Mouse (Mus musculus): ENCODE measurements around the gene Zc3h6. TPM values are rescaled to one million over a fixed set of nuclear protein-coding genes. Genes with fewer than 3 reads are reported as not detected.

The Zc3h6 gene
- polyA plus RNA-seq, 1 experiment from 2014 or later, result 4.6 TPM

DNA sequence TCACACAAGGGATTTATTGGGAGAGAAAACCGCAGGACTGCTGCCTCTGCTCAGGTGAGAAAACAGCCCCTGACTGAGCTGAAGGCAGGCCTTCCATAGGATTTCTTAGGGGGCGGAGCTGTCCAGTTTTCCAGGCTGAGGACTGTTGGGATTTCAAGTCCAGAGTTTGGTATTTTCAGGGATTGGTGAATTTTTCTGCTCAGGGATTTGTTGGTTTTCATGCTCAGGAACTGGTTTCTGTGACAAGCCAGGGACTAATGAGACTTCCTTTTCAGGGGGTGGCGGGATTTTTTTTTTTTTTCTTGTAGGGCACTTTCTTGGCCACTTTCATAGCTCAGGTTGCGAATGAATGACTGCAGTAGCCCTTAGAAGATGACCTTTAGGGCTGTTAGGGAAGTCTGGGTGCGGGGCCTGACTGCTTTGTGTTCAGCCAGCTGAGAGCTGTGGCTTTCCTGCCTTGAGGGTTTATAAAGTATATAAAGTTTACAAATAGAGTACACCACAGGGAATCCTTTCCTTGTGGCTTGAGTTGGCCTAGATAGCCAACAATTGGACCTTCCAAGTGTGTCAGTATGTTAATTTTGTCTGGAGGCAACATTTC lies 1.6 kb upstream of the Zc3h6 start:
- no peaks in the 10 kb centered on the region for H3K9me3 ChIP-seq (replicated peaks; ENCODE audit: control insufficient read depth, low read length)
- H3K27ac ChIP-seq (ENCODE audit: low read depth, low read length), result peak overlapping the region; percentile 46; the same call in 1 of the 2 replicates
- peak overlapping the region; percentile 82; the same call in 1 of the 2 replicates for H3K4me3 ChIP-seq (ENCODE audit: low read depth, low read length)
- H3K4me2 ChIP-seq (ENCODE audit: low read length), result peak overlapping the region; percentile 63
- peak overlapping the region; percentile 100 for H3K9ac ChIP-seq (ENCODE audit: low read length)
- ATAC-seq (no peak), DNase-seq (ENCODE audit: low spot score) (no peak)
- peaks cover 10% of the 10 kb centered on the region for H3K4me1 ChIP-seq (ENCODE audit: control insufficient read depth, insufficient read depth, low read length)
- 55% methylated on average over 5 of the region's 5 CpGs for WGBS
- H3K27me3 ChIP-seq (replicated peaks; ENCODE audit: control insufficient read depth, insufficient read depth, low read length), result no peaks in the 10 kb centered on the region
- no peaks in the 10 kb centered on the region for H3K36me3 ChIP-seq (ENCODE audit: control insufficient read depth, insufficient read depth, low read length)

DNA sequence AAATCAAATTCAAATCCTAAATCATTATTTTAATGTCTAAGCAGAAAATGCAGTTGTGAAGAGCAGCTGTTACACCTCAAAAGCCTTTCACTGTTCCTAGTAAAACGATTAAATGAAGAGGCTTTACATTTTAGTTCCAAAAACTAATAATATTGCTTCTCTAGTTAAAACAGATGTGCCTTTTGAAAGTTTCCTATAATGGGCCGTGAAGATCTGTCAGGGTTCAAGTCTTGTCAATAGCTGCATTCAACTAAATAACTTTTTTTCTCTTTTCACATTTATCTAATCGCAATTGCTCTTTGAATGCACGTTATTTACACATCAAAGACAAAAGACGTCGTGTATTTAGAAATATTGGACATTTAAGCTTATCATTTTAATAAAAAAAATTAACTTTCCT lies 966 bp upstream of the Zc3h6 start:
- H3K36me3 ChIP-seq (ENCODE audit: control insufficient read depth, insufficient read depth, low read length), result no peaks in the 10 kb centered on the region
- DNase-seq (ENCODE audit: low spot score) (peak; percentile 33), ATAC-seq (no peak)
- WGBS, result 1% methylated on average over 6 of the region's 6 CpGs
- H3K27ac ChIP-seq (ENCODE audit: low read depth, low read length), result peak overlapping the region; percentile 100
- H3K4me1 ChIP-seq (ENCODE audit: control insufficient read depth, insufficient read depth, low read length), result peaks cover 10% of the 10 kb centered on the region
- H3K9me3 ChIP-seq (replicated peaks; ENCODE audit: control insufficient read depth, low read length), result no peaks in the 10 kb centered on the region
- H3K9ac ChIP-seq (ENCODE audit: low read length), result peak overlapping the region; percentile 100
- peak overlapping the region; percentile 82 for H3K4me3 ChIP-seq (ENCODE audit: low read depth, low read length)
- H3K27me3 ChIP-seq (replicated peaks; ENCODE audit: control insufficient read depth, insufficient read depth, low read length), result no peaks in the 10 kb centered on the region
- peak overlapping the region; percentile 63 for H3K4me2 ChIP-seq (ENCODE audit: low read length)

DNA sequence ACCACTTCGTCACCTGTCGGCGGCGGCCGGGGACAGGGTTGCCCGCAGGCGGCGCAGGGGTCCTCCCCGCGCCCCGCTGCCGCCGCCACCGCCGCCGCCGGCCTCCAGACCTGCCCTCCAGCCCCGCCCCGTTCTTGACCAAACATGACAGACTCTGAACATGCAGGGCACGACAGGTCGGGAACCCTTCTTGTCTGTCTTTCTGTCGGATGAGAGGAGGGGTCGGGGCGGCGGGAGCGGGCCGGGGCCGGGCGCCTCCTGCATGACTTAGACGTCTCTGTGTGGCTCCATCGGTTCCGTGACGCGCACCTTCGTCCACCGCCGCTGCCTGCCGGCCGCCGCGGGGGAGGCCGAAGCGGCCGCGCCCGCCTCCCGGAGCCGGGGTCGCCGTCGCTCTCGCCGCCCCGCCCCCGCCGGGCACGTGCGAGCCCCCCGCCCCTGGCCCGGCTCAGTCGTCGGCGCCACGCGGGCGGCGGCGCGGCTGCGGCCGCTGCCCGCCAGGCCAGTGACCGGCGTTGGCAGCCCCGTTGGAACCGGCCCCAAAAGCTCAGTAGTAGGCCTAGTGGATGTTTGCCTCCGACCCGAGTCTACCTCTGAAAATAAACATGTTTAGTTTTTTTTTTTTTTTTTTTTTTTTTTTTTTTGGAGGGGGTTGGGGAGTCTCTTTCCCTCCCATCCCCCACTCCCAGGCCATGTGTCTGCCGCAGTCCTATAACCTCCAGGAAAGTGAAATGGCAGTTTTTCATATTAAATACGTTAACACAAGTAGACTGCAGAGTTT lies 649 bp downstream of the Zc3h6 start, which contains the start of gene Gm10762:
Gm10762 (minus strand) TSS at position 65 of the 781 bp plus-strand sequence.
- H3K9me3 ChIP-seq (replicated peaks; ENCODE audit: control insufficient read depth, low read length), result no peaks in the 10 kb centered on the region
- under 1% methylated on average over 71 of the region's 80 CpGs for WGBS
- ATAC-seq (peak; percentile 68), DNase-seq (ENCODE audit: low spot score) (peak; percentile 79)
- H3K9ac ChIP-seq (ENCODE audit: low read length), result peak within 1 kb of the TSS; percentile 100
- peaks cover 10% of the 10 kb centered on the region for H3K4me1 ChIP-seq (ENCODE audit: control insufficient read depth, insufficient read depth, low read length)
- H3K4me3 ChIP-seq (ENCODE audit: low read depth, low read length), result peak within 1 kb of the TSS; percentile 82
- no peaks in the 10 kb centered on the region for H3K36me3 ChIP-seq (ENCODE audit: control insufficient read depth, insufficient read depth, low read length)
- H3K27ac ChIP-seq (ENCODE audit: low read depth, low read length), result peak within 1 kb of the TSS; percentile 100
- no peaks in the 10 kb centered on the region for H3K27me3 ChIP-seq (replicated peaks; ENCODE audit: control insufficient read depth, insufficient read depth, low read length)
- H3K4me2 ChIP-seq (ENCODE audit: low read length), result peak within 1 kb of the TSS; percentile 63

DNA sequence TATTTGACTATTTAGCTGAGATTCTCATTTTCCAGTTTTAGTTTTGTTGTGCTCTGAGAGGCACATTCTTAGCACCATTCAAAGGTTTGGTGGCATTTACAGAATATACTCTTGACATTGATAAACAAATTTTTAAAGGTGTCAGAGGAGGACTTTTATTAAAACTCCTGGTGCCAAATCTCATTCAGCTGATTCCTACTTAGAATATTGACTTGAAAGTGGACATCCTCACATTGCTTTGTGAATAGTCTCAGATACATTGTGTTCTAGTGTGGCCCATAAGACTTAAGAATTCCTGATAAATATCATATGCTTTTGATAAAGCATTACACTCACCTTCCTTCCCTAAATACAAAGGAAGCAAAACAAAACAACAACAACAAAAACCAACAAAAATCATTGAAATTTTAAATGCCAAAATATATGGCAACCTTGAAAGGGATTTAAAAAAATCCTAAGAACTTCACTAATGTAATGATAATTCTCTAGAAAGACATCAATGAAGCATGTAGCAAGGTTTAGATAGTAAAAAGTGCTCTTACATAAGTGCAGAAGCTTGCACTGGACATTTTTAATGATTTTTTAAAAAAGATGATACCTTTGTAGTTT lies 1.4 kb downstream of the Zc3h6 start:
- ATAC-seq (no peak), DNase-seq (ENCODE audit: low spot score) (no peak)
- H3K27ac ChIP-seq (ENCODE audit: low read depth, low read length), result peak overlapping the region; percentile 100
- no peaks in the 10 kb centered on the region for H3K9me3 ChIP-seq (replicated peaks; ENCODE audit: control insufficient read depth, low read length)
- peak overlapping the region; percentile 82 for H3K4me3 ChIP-seq (ENCODE audit: low read depth, low read length)
- no peaks in the 10 kb centered on the region for H3K27me3 ChIP-seq (replicated peaks; ENCODE audit: control insufficient read depth, insufficient read depth, low read length)
- H3K9ac ChIP-seq (ENCODE audit: low read length), result peak overlapping the region; percentile 100
- peak overlapping the region; percentile 63 for H3K4me2 ChIP-seq (ENCODE audit: low read length)
- H3K36me3 ChIP-seq (ENCODE audit: control insufficient read depth, insufficient read depth, low read length), result no peaks in the 10 kb centered on the region
- peaks cover 10% of the 10 kb centered on the region for H3K4me1 ChIP-seq (ENCODE audit: control insufficient read depth, insufficient read depth, low read length)

DNA sequence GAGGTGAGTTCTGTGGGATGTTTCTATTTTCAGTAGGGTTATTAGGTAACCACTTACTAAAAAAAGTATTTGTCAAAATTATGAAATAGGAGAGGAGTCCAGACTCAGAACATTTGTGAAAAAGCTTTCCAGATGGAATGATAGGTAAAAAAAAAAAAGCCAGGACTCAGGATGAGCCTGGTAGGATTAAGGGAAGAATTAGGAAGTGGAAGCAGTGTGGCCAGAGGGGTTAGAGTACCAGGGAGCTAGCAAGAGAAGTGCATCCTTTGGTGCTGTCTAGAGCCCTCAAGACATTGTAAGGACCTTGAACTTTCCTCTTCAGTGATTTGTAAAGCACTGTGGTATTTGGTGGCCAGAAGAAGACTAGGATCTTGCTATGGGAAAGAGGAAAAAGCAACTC lies 5.1 kb downstream of the Zc3h6 start:
- Histone ChIP-seq H3K27ac (ENCODE audit: low read depth, low read length) (no peak overlapping the region), H3K4me1 (ENCODE audit: control insufficient read depth, insufficient read depth, low read length) (0 out of 2 replicates have a peak, but pooled peaks cover 2% of the 10 kb centered on the region), H3K36me3 (ENCODE audit: control insufficient read depth, insufficient read depth, low read length) (no peaks in the 10 kb centered on the region), H3K27me3 (replicated peaks; ENCODE audit: control insufficient read depth, insufficient read depth, low read length) (no peaks in the 10 kb centered on the region), H3K9ac (ENCODE audit: low read length) (no peak overlapping the region), H3K4me2 (ENCODE audit: low read length) (no peak overlapping the region), H3K9me3 (replicated peaks; ENCODE audit: control insufficient read depth, low read length) (no peaks in the 10 kb centered on the region), H3K4me3 (ENCODE audit: low read depth, low read length) (no peak overlapping the region)
- DNase-seq (ENCODE audit: low spot score), result no peak
- ATAC-seq, result no peak

DNA sequence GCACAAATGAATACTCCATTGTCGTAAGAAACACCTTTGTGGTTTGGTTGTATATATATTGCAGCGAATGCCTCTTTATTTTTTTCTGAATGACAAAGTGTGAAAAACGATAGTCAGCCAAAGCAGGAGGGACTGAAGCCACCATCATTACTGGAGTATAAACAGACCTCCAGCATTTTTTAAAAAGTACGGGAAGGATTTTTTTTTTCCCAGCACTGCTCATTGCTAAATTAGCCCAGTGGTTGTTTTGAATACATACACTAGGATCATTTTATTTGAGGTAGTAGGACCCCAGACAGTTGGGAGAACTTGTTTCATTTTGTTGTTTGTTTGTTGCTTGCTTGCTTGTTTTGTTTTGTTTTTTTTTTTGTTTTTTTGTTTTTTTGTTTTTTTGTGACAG lies 8.4 kb downstream of the Zc3h6 start:
- 76% methylated on average over 4 of the region's 4 CpGs for WGBS
- Histone ChIP-seq H3K27ac (ENCODE audit: low read depth, low read length) (no peak overlapping the region), H3K9ac (ENCODE audit: low read length) (no peak overlapping the region), H3K4me3 (ENCODE audit: low read depth, low read length) (no peak overlapping the region), H3K4me1 (ENCODE audit: control insufficient read depth, insufficient read depth, low read length) (no peaks in the 10 kb centered on the region), H3K9me3 (replicated peaks; ENCODE audit: control insufficient read depth, low read length) (no peaks in the 10 kb centered on the region), H3K36me3 (ENCODE audit: control insufficient read depth, insufficient read depth, low read length) (no peaks in the 10 kb centered on the region), H3K27me3 (replicated peaks; ENCODE audit: control insufficient read depth, insufficient read depth, low read length) (no peaks in the 10 kb centered on the region), H3K4me2 (ENCODE audit: low read length) (no peak overlapping the region)
- DNase-seq (ENCODE audit: low spot score), result no peak
- no peak for ATAC-seq

DNA sequence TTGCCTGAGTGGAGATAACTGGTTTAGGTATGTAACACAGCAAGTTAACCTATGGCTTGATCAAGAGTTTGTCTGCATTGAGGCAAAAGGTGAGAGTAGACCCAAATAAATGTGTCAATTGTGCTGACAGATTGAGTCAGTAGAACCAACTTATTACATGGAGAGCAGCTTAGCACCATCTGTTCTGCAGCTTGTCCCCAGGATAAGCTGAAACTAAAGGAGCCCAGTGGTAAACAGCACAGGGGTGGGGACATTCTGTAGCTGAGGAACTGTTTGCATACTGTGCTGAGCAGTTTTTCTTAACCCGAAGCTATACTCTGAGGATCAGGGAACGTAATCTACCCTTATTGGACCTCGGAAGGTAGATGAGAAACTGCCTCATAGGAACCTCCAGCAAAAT lies 17.5 kb downstream of the Zc3h6 start:
- Histone ChIP-seq H3K9me3 (replicated peaks; ENCODE audit: control insufficient read depth, low read length) (no peaks in the 10 kb centered on the region), H3K4me2 (ENCODE audit: low read length) (no peak overlapping the region), H3K27ac (ENCODE audit: low read depth, low read length) (no peak overlapping the region), H3K27me3 (replicated peaks; ENCODE audit: control insufficient read depth, insufficient read depth, low read length) (no peaks in the 10 kb centered on the region), H3K4me3 (ENCODE audit: low read depth, low read length) (no peak overlapping the region), H3K36me3 (ENCODE audit: control insufficient read depth, insufficient read depth, low read length) (no peaks in the 10 kb centered on the region), H3K9ac (ENCODE audit: low read length) (no peak overlapping the region), H3K4me1 (ENCODE audit: control insufficient read depth, insufficient read depth, low read length) (no peaks in the 10 kb centered on the region)
- DNase-seq (ENCODE audit: low spot score) (no peak), ATAC-seq (no peak)
- WGBS, result 87% methylated on average over 3 of the region's 3 CpGs

DNA sequence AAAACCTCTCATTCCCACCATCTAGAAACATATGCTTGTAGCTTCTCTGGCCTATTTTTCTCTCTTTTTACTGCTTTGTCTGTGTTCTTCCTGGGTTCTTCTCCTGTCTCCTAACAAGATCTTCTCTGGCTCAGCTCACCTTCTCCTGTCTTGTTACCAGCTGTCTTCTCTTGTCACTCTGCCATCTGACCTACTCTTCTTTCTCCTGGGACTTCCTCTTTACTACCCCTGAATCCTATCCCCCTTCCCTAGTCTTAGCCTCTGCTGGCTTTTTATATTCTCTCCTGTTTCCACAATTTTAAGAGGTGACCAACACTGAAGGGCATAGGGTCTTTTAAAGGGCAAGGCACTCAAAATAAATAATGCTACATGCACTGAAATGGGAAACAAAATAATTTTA lies 37.7 kb downstream of the Zc3h6 start:
- no peak for DNase-seq (ENCODE audit: low spot score)
- H3K27ac ChIP-seq (ENCODE audit: low read depth, low read length), result no peak overlapping the region
- H3K4me3 ChIP-seq (ENCODE audit: low read depth, low read length), result no peak overlapping the region
- H3K36me3 ChIP-seq (ENCODE audit: control insufficient read depth, insufficient read depth, low read length), result no peaks in the 10 kb centered on the region
- no peaks in the 10 kb centered on the region for H3K9me3 ChIP-seq (replicated peaks; ENCODE audit: control insufficient read depth, low read length)
- no peak overlapping the region for H3K4me2 ChIP-seq (ENCODE audit: low read length)
- no peaks in the 10 kb centered on the region for H3K27me3 ChIP-seq (replicated peaks; ENCODE audit: control insufficient read depth, insufficient read depth, low read length)
- no peaks in the 10 kb centered on the region for H3K4me1 ChIP-seq (ENCODE audit: control insufficient read depth, insufficient read depth, low read length)
- no peak for ATAC-seq
- H3K9ac ChIP-seq (ENCODE audit: low read length), result no peak overlapping the region
